Mouse (Mus musculus) olfactory bulb, adult 2 months (tissue): ENCODE measurements around the gene Gsg1l.

Source experiments
- CTCF ChIP-seq: fragments of 200-500 bp; IDR thresholded peaks from 2 replicates; pipeline ENCODE4 v1.5.1; 2012; ENCODE audit warnings: low read depth, mild to moderate bottlenecking, low read length, moderate library complexity; ENCODE audit not compliant: insufficient read depth
- POLR2A ChIP-seq: fragments of 200-500 bp; IDR thresholded peaks from 2 replicates; pipeline ENCODE4 v1.6.1; 2012; ENCODE audit warnings: mild to moderate bottlenecking, low read depth, low read length, moderate library complexity; ENCODE audit not compliant: insufficient read depth

DNA sequence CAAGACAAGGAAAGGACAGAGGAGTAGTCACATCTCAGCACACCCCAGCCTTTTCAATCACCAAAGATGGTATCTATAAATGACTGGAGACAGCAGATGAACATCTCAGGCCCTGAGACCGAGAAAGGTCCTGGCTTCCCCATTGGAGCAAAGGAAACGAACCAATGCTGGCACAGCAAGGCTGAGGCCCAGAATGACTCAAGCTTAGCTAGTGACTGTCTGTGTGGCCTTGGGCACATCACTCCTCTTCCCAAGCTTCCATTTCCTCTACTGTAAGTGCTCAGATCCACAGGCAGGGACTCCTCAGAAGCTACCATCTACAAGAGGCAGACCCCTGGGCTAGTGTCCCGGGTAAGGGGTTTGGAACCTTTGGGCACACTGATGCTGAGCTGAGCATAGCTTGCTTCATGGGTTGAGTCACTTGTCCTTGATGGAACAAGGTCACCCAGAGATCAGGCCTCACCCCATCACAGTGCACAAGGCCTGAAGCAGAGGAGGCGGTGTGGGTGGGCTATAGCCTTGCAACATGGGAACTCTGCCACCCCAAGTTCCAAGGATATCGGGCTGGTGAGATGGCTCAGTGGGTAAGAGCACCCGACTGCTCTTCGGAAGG lies 17.1 kb upstream of the Gsg1l start:
- TF ChIP-seq POLR2A = no peak
- no peak for TF ChIP-seq CTCF
